Mouse (Mus musculus) embryonic facial prominence, embryonic 12.5 days (tissue): ENCODE results near the gene Snrpe. TPM values are rescaled to one million over a fixed set of nuclear protein-coding genes. Genes with fewer than 3 reads are reported as not detected.

Experiments used
- ATAC-seq: fragments of 200-750 bp; cut with Nextera tagmentation; 2 replicates; pipeline ENCODE4 v1.8.0; 2017; ENCODE audit not compliant: insufficient number of reproducible peaks, insufficient read depth, low FRiP score, low TSS enrichment
- H3K27ac ChIP-seq: fragments of 300-500 bp; sonication (generic); 2 replicates; pipeline ENCODE4 v1.5.1; 2016; ENCODE audit warnings: mild to moderate bottlenecking
- H3K27me3 ChIP-seq: fragments of 300-500 bp; sonication (generic); 2 replicates; pipeline ENCODE4 v1.6.1; 2016; ENCODE audit warnings: mild to moderate bottlenecking, moderate library complexity
- H3K36me3 ChIP-seq: fragments of 300-500 bp; sonication (generic); 2 replicates; pipeline ENCODE4 v1.6.1; 2016; ENCODE audit warnings: mild to moderate bottlenecking
- H3K4me1 ChIP-seq: fragments of 300-500 bp; sonication (generic); 2 replicates; pipeline ENCODE4 v1.6.1; 2016
- H3K4me2 ChIP-seq: fragments of 300-500 bp; sonication (generic); replicated peaks from 2 replicates; pipeline ENCODE4 v1.6.1; 2016; ENCODE audit warnings: mild to moderate bottlenecking, moderate library complexity
- H3K4me3 ChIP-seq: fragments of 300-500 bp; sonication (generic); 2 replicates; pipeline ENCODE4 v1.5.1; 2016; ENCODE audit warnings: mild to moderate bottlenecking
- H3K9ac ChIP-seq: fragments of 300-500 bp; sonication (generic); 2 replicates; pipeline ENCODE4 v1.6.1; 2016; ENCODE audit warnings: mild to moderate bottlenecking, moderate library complexity
- H3K9me3 ChIP-seq: fragments of 300-500 bp; sonication (generic); 2 replicates; pipeline ENCODE4 v1.6.1; 2016; ENCODE audit warnings: mild to moderate bottlenecking, moderate library complexity
- WGBS: fragments of 180-500 bp; shearing (Covaris S2); methylation state at CpG from one replicate; pipeline ENCODE4 v1.1.7; 2016; 5-methylcytosine and 5-hydroxymethylcytosine counted together
- polyA plus RNA-seq: library from polyadenylated mRNA; unstranded; fragments of >200 nt; fragmentation: Nextera tagmentation; extraction: Ambion mirVana; gene quantifications from 2 replicates; pipeline ENCODE4 v1.2.1, GENCODE M21; 2016

The Snrpe gene
- polyA plus RNA-seq, 1 experiment from 2014 or later: 701 TPM

GRCm38 (mm10) chr1:133613817-133614216, 3.7 kb upstream of the Snrpe start:
- Histone ChIP-seq H3K9ac (no peak overlapping the region), H3K4me1 (0 out of 2 replicates have a peak, but pooled peaks cover 2% of the 10 kb centered on the region), H3K4me3 (no peak overlapping the region), H3K27me3 (no peaks in the 10 kb centered on the region), H3K27ac (no peak overlapping the region), H3K9me3 (no peaks in the 10 kb centered on the region), H3K36me3 (peaks cover 16% of the 10 kb centered on the region; the same call in 1 of the 2 replicates), H3K4me2 (no peak overlapping the region)
- WGBS: 73% methylated on average over 3 of the region's 3 CpGs
- ATAC-seq: no peak

GRCm38 (mm10) chr1:133611436-133611835, 1.3 kb upstream of the Snrpe start:
- Histone ChIP-seq H3K27ac (no peak overlapping the region), H3K9ac (no peak overlapping the region), H3K4me3 (no peak overlapping the region), H3K36me3 (peaks cover 27% of the 10 kb centered on the region), H3K4me1 (peaks cover 7% of the 10 kb centered on the region; the same call in 1 of the 2 replicates), H3K27me3 (no peaks in the 10 kb centered on the region), H3K9me3 (no peaks in the 10 kb centered on the region), H3K4me2 (no peak overlapping the region)
- 75% methylated on average over 1 of the region's 1 CpGs for WGBS
- ATAC-seq: no peak

DNA sequence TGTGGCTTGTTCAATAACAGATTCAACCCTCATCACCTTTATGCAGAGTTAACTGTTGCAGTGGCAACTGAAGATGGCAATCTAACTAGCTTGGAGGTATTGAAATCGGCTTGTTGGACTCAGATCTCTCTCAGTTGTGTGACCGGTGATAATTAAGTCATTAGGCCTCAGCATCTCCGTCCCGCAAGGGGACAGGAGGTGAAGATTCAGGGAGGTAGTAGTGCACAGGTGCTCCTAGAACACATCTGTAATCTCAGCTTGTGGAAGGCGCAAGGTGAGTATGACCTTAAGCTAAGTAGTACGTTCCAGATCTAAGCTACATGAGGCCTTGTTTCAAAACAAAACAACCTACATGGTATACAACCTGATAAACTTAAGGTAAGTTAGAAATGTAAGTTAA, 510 bp upstream of the Snrpe start:
- WGBS: 55% methylated on average over 6 of the region's 6 CpGs
- H3K36me3 ChIP-seq: peaks cover 35% of the 10 kb centered on the region
- peaks cover 7% of the 10 kb centered on the region; the same call in 1 of the 2 replicates for H3K4me1 ChIP-seq
- H3K9me3 ChIP-seq: no peaks in the 10 kb centered on the region
- H3K27me3 ChIP-seq: no peaks in the 10 kb centered on the region
- peak overlapping the region; percentile 94; the same call in 1 of the 2 replicates for H3K4me3 ChIP-seq
- H3K9ac ChIP-seq: peak overlapping the region; percentile 39
- peak overlapping the region; percentile 32 for H3K4me2 ChIP-seq
- no peak for ATAC-seq
- no peak overlapping the region for H3K27ac ChIP-seq

GRCm38 (mm10) chr1:133603174-133603573, 6.9 kb downstream of the Snrpe start:
- Histone ChIP-seq H3K4me1 (no peaks in the 10 kb centered on the region), H3K4me3 (no peak overlapping the region), H3K4me2 (no peak overlapping the region), H3K27me3 (no peaks in the 10 kb centered on the region), H3K27ac (no peak overlapping the region), H3K9me3 (no peaks in the 10 kb centered on the region), H3K9ac (no peak overlapping the region), H3K36me3 (peaks cover 71% of the 10 kb centered on the region)
- WGBS: 92% methylated on average over 4 of the region's 4 CpGs
- ATAC-seq: no peak

DNA sequence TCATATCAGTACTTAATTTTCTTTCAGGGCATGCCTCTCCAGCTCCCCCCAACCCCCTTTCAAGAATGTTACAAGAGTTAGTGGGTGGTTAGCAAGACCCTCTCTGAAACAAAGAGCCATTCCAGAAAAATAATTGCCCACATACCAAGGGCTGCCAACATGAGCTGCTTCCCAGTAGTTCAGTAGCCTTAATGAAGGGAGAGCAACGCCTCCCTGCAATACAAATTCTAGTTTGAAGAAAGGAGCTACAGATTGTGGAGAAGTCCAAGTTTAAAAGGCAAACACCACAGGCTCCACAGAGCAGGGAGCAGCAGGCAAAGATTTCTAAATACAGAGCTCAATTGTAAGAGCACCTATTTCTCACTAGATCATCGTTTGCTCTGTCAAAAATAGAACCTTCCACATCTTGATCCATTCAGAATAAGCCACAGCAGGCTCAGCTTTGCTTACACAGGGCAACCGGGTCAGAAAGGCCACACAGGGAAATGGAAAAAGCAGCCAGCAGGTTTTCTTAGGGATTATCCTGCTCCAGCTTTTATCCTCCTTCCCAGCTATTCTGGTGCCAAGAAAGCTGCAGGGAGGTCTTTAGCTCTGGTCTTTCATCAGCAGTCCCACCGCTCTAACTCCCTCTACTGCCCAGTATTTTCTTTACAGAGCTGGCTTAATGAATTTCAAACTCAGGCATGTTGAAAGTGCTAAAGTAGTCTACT, 13.6 kb downstream of the Snrpe start:
- no peak overlapping the region for H3K9ac ChIP-seq
- no peak overlapping the region for H3K4me3 ChIP-seq
- H3K27ac ChIP-seq: peak overlapping the region; percentile 65; the same call in 1 of the 2 replicates
- peak; percentile 64 for ATAC-seq
- H3K36me3 ChIP-seq: peaks cover 6% of the 10 kb centered on the region; the same call in 1 of the 2 replicates
- H3K9me3 ChIP-seq: no peaks in the 10 kb centered on the region
- H3K4me2 ChIP-seq: no peak overlapping the region
- H3K4me1 ChIP-seq: peaks cover 6% of the 10 kb centered on the region; the same call in 1 of the 2 replicates
- H3K27me3 ChIP-seq: no peaks in the 10 kb centered on the region
- WGBS: 3% methylated on average over 4 of the region's 4 CpGs

DNA sequence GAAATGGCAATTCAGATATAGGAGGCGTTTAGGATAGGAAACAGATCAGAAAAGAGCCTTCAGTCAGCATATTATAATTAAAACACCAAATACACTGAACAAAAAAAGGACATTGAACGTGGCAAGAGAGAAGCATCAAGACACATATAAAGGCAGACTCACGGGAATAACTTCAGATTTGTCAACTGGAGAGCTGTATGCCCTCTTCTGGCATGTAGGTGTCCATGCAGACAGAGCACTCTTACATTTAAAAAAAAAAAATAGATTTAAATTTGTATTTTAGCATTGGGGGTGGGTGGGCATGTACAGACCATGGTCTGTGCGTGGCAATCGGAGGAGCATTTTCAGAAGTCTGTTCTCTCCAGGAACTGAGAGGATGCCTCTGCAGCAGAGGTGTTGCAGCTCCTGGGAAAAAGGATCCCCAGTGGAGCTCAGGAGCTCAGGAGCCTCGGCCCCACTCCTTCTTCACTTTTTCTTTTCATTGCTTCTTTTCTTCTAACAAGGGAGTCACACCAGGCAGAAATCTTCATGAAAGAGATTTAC, 24.0 kb downstream of the Snrpe start:
- Histone ChIP-seq H3K4me3 (no peak overlapping the region), H3K9me3 (no peaks in the 10 kb centered on the region), H3K27me3 (no peaks in the 10 kb centered on the region), H3K4me2 (no peak overlapping the region), H3K36me3 (no peaks in the 10 kb centered on the region), H3K4me1 (no peaks in the 10 kb centered on the region), H3K27ac (no peak overlapping the region), H3K9ac (no peak overlapping the region)
- 77% methylated on average over 6 of the region's 6 CpGs for WGBS
- no peak for ATAC-seq

DNA sequence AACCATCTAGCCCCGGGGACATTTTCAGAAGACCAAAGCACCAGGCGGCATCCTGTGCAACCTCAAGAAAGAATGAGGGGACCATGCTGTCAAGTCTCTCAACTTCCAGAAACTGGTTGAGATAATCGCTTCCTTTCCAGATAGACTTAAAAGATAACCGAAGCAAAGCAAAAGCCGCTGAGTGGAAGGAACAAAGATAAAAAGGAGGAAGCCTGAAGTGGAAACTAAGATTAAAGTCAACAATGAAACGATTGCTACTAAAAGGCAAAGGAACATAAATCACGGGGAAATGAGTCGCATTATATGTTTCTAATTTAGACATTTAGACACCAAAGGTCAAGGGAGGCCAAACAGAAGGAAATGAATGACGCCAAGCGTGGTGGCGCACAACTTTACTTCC, 38.8 kb downstream of the Snrpe start:
- Histone ChIP-seq H3K4me2 (no peak overlapping the region), H3K9me3 (no peaks in the 10 kb centered on the region), H3K27ac (no peak overlapping the region), H3K36me3 (no peaks in the 10 kb centered on the region), H3K4me3 (no peak overlapping the region), H3K27me3 (no peaks in the 10 kb centered on the region), H3K4me1 (no peaks in the 10 kb centered on the region), H3K9ac (no peak overlapping the region)
- no peak for ATAC-seq
- WGBS: 72% methylated on average over 11 of the region's 11 CpGs

Other genes with a start within 250 kb of the Snrpe start
- 3.0 and 3.4 TPM in 2 replicates for gene Etnk2, start 246.7 kb downstream of the Snrpe start, polyA plus RNA-seq
- 9.4 and 9.7 TPM in 2 replicates for gene Sox13, start 185.9 kb downstream of the Snrpe start, polyA plus RNA-seq
- gene Zbed6, start 50.6 kb upstream of the Snrpe start, polyA plus RNA-seq: not detected in 2 replicates
- 8.1 and 8.3 TPM in 2 replicates for gene Gm38394, start 51.0 kb upstream of the Snrpe start, polyA plus RNA-seq
- gene Lax1, start 79.8 kb upstream of the Snrpe start, polyA plus RNA-seq: 0.71 and 1.3 TPM in 2 replicates
- gene Atp2b4, start 190.8 kb upstream of the Snrpe start, polyA plus RNA-seq: 14.1 and 15.0 TPM in 2 replicates